Comparison of ENCODE assay signal across 8 mouse cellular contexts in the genomic region with DNA sequence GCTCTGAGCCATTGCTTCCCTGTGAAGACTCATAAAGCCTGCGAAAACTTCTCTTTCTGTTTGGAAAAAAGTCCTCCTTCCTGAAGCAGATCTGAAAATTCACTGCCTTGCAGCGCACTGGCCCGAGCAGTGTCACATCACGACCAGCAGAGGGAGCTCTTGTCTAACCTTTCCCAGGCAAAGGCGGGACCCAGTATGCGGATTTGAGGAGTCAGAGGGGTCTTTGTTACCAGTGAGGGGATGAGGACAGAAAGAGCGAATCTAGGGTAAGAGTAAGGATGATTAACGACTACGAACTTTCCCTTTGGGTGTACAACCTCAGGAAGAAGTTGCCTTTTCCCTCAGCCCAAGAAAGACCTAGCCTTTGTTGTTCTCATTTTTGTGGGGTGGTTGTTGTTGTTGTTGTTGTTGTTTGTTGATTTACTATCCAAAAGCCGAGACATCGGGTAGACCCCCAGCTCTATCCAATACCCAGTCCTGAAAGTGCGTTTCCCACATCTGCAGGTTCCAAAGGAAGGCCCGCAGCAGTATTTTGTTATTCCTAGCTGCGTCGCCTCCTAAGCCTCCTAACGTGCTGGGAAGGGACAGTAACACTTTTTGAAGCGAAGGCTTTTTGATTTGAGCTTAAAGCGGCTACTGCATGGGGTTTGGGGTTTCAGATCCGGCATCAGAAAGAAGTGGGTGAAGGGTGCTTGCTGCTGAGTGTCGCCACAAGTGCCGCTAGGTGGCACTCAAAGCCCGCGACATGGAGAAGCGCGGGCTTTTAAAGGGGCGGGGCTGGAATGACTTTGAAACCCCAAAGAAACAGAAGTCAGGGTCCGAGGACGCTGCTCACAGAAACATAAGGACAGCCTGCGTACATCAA. TPM values are rescaled to one million over a fixed set of nuclear protein-coding genes. Genes with fewer than 3 reads are reported as not detected.
DNase-seq lines count a peak whose midpoint lies in the region; ATAC-seq and TF ChIP-seq lines count a peak whose summit lies in the region.

No protein-coding gene starts in this region.

- ATAC-seq in liver, embryonic 16.5 days (ENCODE audit: low read depth), result 0 out of 2 replicates have a peak, but pooled peaks have one; percentile 50
- ATAC-seq in neural tube, embryonic 13.5 days (ENCODE audit: low read depth), result peak; percentile 64

- DNase-seq in MEL (ENCODE audit: low read depth, low spot score), result peak; percentile 93
- peak; percentile 80 for DNase-seq in c-Kit-positive CD71-positive TER-119-negative erythroid progenitor cells, embryonic 14.5 days (ENCODE audit: low read depth)
- DNase-seq in forebrain, embryonic 10.5 days (ENCODE audit: extremely low spot score, low spot score), result peak; percentile 88
- DNase-seq in heart, postnatal 10 days, result peak; percentile 80 to 89
- peak; percentile 69 to 89 for DNase-seq in kidney, postnatal 36 days
- DNase-seq in thymus, adult 18-20 months, result peak; percentile 33 to 41

- TF ChIP-seq POLR2A in MEL (IDR thresholded peaks at IDR 0.05; ENCODE audit: control insufficient read depth in 1 of 2, insufficient read depth in 1 of 2, low read depth in 1 of 2, low read length in 2 of 2, poor library complexity in 1 of 2), result no peak

- no peaks in the 10 kb centered on the region for H3K79me2 ChIP-seq in MEL (ENCODE audit: control insufficient read depth, insufficient read depth, low read length, poor library complexity)

- TF ChIP-seq EP300 in MEL (IDR thresholded peaks at IDR 0.05; ENCODE audit: low read depth in 1 of 2, low read length in 2 of 2), result no peak

- H3K9ac ChIP-seq in MEL (ENCODE audit: control insufficient read depth, low read depth, low read length, poor library complexity, severe bottlenecking), result peak overlapping the region; percentile 58
- no peak overlapping the region for H3K9ac ChIP-seq in liver, embryonic 16.5 days (ENCODE audit: low read depth, low read length)
- peak overlapping the region; percentile 61 for H3K9ac ChIP-seq in neural tube, embryonic 13.5 days

- peak overlapping the region; percentile 44 to 50 for H3K4me3 ChIP-seq in MEL (ENCODE audit: control insufficient read depth in 1 of 2, insufficient read depth in 1 of 2, low read depth in 2 of 2, low read length in 2 of 2)
- peak overlapping the region; percentile 46 for H3K4me3 ChIP-seq in forebrain, embryonic 10.5 days
- peak overlapping the region; percentile 31 for H3K4me3 ChIP-seq in liver, embryonic 16.5 days (ENCODE audit: low read depth, low read length)
- peak overlapping the region; percentile 32 for H3K4me3 ChIP-seq in neural tube, embryonic 13.5 days

- peak overlapping the region; percentile 55 for H3K4me2 ChIP-seq in liver, embryonic 16.5 days (ENCODE audit: low read depth, low read length)
- H3K4me2 ChIP-seq in neural tube, embryonic 13.5 days, result peak overlapping the region; percentile 64

- intact Hi-C loops in heart, postnatal 10 days (cut with DNase I), result loop anchor here (1.0 to 2.0 kb wide), 5 partner anchors 44 to 526 kb away; no protein-coding TSS in a partner anchor

- no peak overlapping the region for H3K27ac ChIP-seq in MEL (ENCODE audit: control insufficient read depth, low read depth, low read length)
- H3K27ac ChIP-seq in forebrain, embryonic 10.5 days, result peak overlapping the region; percentile 51; the same call in 1 of the 2 replicates
- no peak overlapping the region for H3K27ac ChIP-seq in liver, embryonic 16.5 days (ENCODE audit: low read length)
- peak overlapping the region; percentile 61; the same call in 1 of the 2 replicates for H3K27ac ChIP-seq in neural tube, embryonic 13.5 days (replicated peaks)

- H3K36me3 ChIP-seq in MEL (ENCODE audit: control insufficient read depth in 1 of 2, insufficient read depth in 2 of 2, low read length in 2 of 2), result no peaks in the 10 kb centered on the region; a peak in 1 of 4 replicates
- no peaks in the 10 kb centered on the region for H3K36me3 ChIP-seq in forebrain, embryonic 10.5 days (replicated peaks)
- no peaks in the 10 kb centered on the region for H3K36me3 ChIP-seq in liver, embryonic 16.5 days (ENCODE audit: control insufficient read depth, insufficient read depth)
- H3K36me3 ChIP-seq in neural tube, embryonic 13.5 days, result no peaks in the 10 kb centered on the region

- no peaks in the 10 kb centered on the region for H3K27me3 ChIP-seq in MEL (ENCODE audit: control insufficient read depth in 1 of 2, insufficient read depth in 2 of 2, low read length in 2 of 2)
- peaks cover 86% of the 10 kb centered on the region for H3K27me3 ChIP-seq in forebrain, embryonic 10.5 days (ENCODE audit: poor library complexity, severe bottlenecking)
- H3K27me3 ChIP-seq in liver, embryonic 16.5 days (ENCODE audit: control insufficient read depth, insufficient read depth, low read depth, low read length), result peaks cover 55% of the 10 kb centered on the region
- H3K27me3 ChIP-seq in neural tube, embryonic 13.5 days, result peaks cover 69% of the 10 kb centered on the region

- no peaks in the 10 kb centered on the region for H3K9me3 ChIP-seq in MEL (replicated peaks; ENCODE audit: insufficient read depth, low read length)
- H3K9me3 ChIP-seq in forebrain, embryonic 10.5 days, result no peaks in the 10 kb centered on the region
- no peaks in the 10 kb centered on the region for H3K9me3 ChIP-seq in liver, embryonic 16.5 days (replicated peaks; ENCODE audit: control insufficient read depth, low read length)
- no peaks in the 10 kb centered on the region for H3K9me3 ChIP-seq in neural tube, embryonic 13.5 days

- peak; percentile 99 to 100 (median 99) for TF ChIP-seq CTCF in MEL (IDR thresholded peaks at IDR 0.05 in 2 of 3, conservative IDR thresholded peaks at IDR 0.05 in 1 of 3; ENCODE audit: control insufficient read depth in 1 of 3, insufficient read depth in 1 of 3, low read depth in 2 of 3, low read length in 3 of 3, poor library complexity in 1 of 3, severe bottlenecking in 1 of 3)

- TF ChIP-seq RAD21 in MEL (IDR thresholded peaks at IDR 0.05; ENCODE audit: low read depth, low read length), result peak; percentile 90

- H3K4me1 ChIP-seq in MEL (ENCODE audit: control insufficient read depth in 1 of 2, insufficient read depth in 2 of 2, low read length in 2 of 2), result no peaks in the 10 kb centered on the region
- H3K4me1 ChIP-seq in forebrain, embryonic 10.5 days, result peaks cover 34% of the 10 kb centered on the region
- peaks cover 7% of the 10 kb centered on the region for H3K4me1 ChIP-seq in liver, embryonic 16.5 days (ENCODE audit: control insufficient read depth, low read depth, low read length)
- H3K4me1 ChIP-seq in neural tube, embryonic 13.5 days (replicated peaks), result peaks cover 49% of the 10 kb centered on the region

- WGBS in forebrain, embryonic 10.5 days, result 2% methylated on average over 29 of the region's 29 CpGs
- under 1% methylated on average over 29 of the region's 29 CpGs for WGBS in liver, embryonic 16.5 days (ENCODE audit: insufficient replicate concordance)
- WGBS in neural tube, embryonic 13.5 days, result 2% methylated on average over 29 of the region's 29 CpGs

TF ChIP-seq in MEL, 35 proteins besides CTCF, POLR2A, EP300 and RAD21:
- no peak for TF ChIP-seq MAX (IDR thresholded peaks at IDR 0.05; ENCODE audit: low read length)
- TF ChIP-seq MAFK (IDR thresholded peaks at IDR 0.05; ENCODE audit: borderline replicate concordance, low read depth, low read length), result no peak
- TF ChIP-seq GABPA (IDR thresholded peaks at IDR 0.05; ENCODE audit: low read depth, low read length), result no peak
- TF ChIP-seq KAT2A (conservative IDR thresholded peaks at IDR 0.05; ENCODE audit: low read depth, low read length), result no peak
- no peak for TF ChIP-seq UBTF (IDR thresholded peaks at IDR 0.05; ENCODE audit: borderline replicate concordance, insufficient read depth, low read depth, low read length)
- no peak for TF ChIP-seq ETS1 (IDR thresholded peaks at IDR 0.05; ENCODE audit: low read depth, low read length)
- no peak for TF ChIP-seq JUND (IDR thresholded peaks at IDR 0.05; ENCODE audit: low read depth, low read length)
- TF ChIP-seq NELFE (IDR thresholded peaks at IDR 0.05; ENCODE audit: low read depth, low read length), result no peak
- TF ChIP-seq TAL1 (IDR thresholded peaks at IDR 0.05; ENCODE audit: low read length), result no peak
- no peak for TF ChIP-seq ZMIZ1 (IDR thresholded peaks at IDR 0.05; ENCODE audit: low read depth, low read length)
- no peak for TF ChIP-seq POLR2AphosphoS2 (IDR thresholded peaks at IDR 0.05; ENCODE audit: low read length)
- peak; percentile 39; the same call in 1 of the 2 replicates for TF ChIP-seq MAZ (IDR thresholded peaks at IDR 0.05; ENCODE audit: low read depth, low read length)
- no peak for TF ChIP-seq NRF1 (IDR thresholded peaks at IDR 0.05; ENCODE audit: insufficient read depth, low read depth, low read length, poor library complexity, severe bottlenecking)
- no peak for TF ChIP-seq USF2 (IDR thresholded peaks at IDR 0.05; ENCODE audit: borderline replicate concordance in 1 of 2, insufficient read depth in 1 of 2, low read depth in 1 of 2, low read length in 2 of 2)
- TF ChIP-seq TBP (IDR thresholded peaks at IDR 0.05; ENCODE audit: low read depth, low read length), result no peak
- no peak for TF ChIP-seq TCF12 (IDR thresholded peaks at IDR 0.05; ENCODE audit: low read depth, low read length)
- TF ChIP-seq E2F4 (IDR thresholded peaks at IDR 0.05; ENCODE audit: borderline replicate concordance, low read depth, low read length), result peak; percentile 79; the same call in 1 of the 2 replicates
- 0 out of 2 replicates have a peak, but pooled peaks have one; percentile 46 for TF ChIP-seq SIN3A (IDR thresholded peaks at IDR 0.05; ENCODE audit: low read length)
- TF ChIP-seq GATA1 (IDR thresholded peaks at IDR 0.05; ENCODE audit: low read depth, low read length), result no peak
- no peak for TF ChIP-seq RCOR1 (IDR thresholded peaks at IDR 0.05; ENCODE audit: low read depth, low read length)
- TF ChIP-seq MXI1 (IDR thresholded peaks at IDR 0.05; ENCODE audit: low read depth, low read length), result no peak
- no peak for TF ChIP-seq ZKSCAN1 (IDR thresholded peaks at IDR 0.05; ENCODE audit: low read depth, low read length)
- TF ChIP-seq ZC3H11A (IDR thresholded peaks at IDR 0.05; ENCODE audit: low read depth, low read length), result peak; percentile 84
- no peak for TF ChIP-seq HCFC1 (IDR thresholded peaks at IDR 0.05; ENCODE audit: low read depth, low read length)
- TF ChIP-seq SMC3 (IDR thresholded peaks at IDR 0.05; ENCODE audit: low read depth, low read length), result peak; percentile 87

RNA-seq across cellular contexts. Expression of a gene that starts 14.8 kb away (rescaled TPM):
- total RNA-seq in MEL (2012; rRNA removed), result not detected in 2 replicates
- not detected for polyA plus RNA-seq in MEL (2012; ENCODE audit: insufficient read depth in 1 of 2, insufficient read length in 2 of 2, low read depth in 1 of 2, low replicate concordance in 2 of 2, missing spikeins in 1 of 2)
- not detected in 2 replicates for polyA plus RNA-seq in forebrain, embryonic 10.5 days (2016; fragmentation: Nextera tagmentation; extraction: Ambion mirVana)
- not detected for total RNA-seq in heart, postnatal 10 days (2021)
- not detected in 2 replicates for polyA plus RNA-seq in liver, embryonic 16.5 days (2015; fragmentation: Nextera tagmentation; extraction: Ambion mirVana)
- 16.0 and 16.9 TPM in 2 replicates for polyA plus RNA-seq in neural tube, embryonic 13.5 days (2015; fragmentation: Nextera tagmentation; extraction: Ambion mirVana)

Comparison
In these comparisons a context has a peak if more than half of its experiments do, and no peak if none do; other contexts are left out.
1. DNase-seq: peak in every context shown above with its lines; median percentile 93 in MEL; 88 in forebrain, embryonic 10.5 days; 84 in heart, postnatal 10 days; 80 in c-Kit-positive CD71-positive TER-119-negative erythroid progenitor cells, embryonic 14.5 days; 79 in kidney, postnatal 36 days; 37 in thymus, adult 18-20 months.
2. H3K27ac ChIP-seq: peak in forebrain, embryonic 10.5 days (single experiment) and neural tube, embryonic 13.5 days (single experiment); none in MEL (single experiment) and liver, embryonic 16.5 days (single experiment).
3. RNA of a gene that starts 14.8 kb away (polyA plus RNA-seq): 16.0 to 16.9 TPM in neural tube, embryonic 13.5 days; not detected in forebrain, embryonic 10.5 days, not detected in liver, embryonic 16.5 days and not detected in MEL; every median in the first group is over 10 times any median in the second.
4. Peak in every context shown above with its lines, with median percentiles within 50 percentile points of each other: H3K4me3 ChIP-seq.